Mouse (Mus musculus): Measurements from ENCODE around the gene Fam216b.

Gene Fam216b

DNA sequence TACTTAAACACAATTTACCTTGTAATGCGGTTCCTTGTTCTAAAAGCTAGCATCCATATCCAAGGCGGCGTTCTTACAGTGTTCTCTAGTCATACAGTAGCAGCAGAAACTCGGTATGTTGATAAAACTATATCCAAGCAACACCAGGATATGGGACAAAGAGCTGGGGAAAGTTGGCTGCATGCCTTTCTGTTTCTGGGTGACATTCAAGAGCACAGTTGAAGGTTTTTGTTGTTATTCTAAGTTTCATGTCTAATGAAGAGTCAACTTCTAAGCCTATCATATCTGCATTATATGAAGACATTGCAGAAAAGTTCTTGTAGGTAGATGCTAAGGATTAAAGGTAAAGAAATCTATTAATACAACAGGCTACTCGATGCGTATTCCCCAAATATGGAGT lies at the start of gene Fam216b:
TSS of gene Fam216b (minus strand) at position 101 of the 400 bp plus-strand sequence.
- DNase-seq (ENCODE audit: low read depth, low spot score) = no peak

DNA sequence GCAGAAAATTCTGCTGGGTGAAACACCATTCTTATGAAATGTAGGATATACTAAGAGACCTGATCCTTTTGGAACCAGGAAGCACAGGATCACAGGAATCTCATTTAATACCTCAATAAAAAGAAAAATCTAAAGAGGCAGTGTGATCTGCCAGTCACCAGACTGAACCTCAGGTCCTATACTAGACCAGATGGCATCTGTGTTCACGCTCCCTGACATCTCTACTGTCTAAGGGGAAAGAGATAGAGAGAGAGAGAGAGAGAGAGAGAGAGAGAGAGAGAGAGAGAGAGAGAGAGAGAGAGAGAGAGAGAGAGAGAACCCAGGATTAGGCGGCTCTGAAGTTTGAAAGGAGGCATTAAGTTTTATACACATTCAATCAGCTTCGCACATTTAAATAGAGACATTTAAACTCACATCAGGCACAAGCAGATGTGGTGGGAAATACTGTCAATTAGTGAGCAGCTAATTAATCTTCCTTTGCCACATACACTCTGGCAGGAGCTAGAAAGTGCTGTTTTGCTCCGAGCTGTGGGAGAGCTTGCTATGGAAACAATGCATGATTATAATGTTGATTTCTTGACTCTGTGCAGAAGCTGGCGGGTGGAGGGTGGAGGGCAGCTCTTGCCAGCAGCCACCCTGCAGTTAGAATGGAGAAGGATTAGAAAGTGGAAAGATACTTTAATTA lies 43.7 kb upstream of the Fam216b start:
- no peak for DNase-seq (ENCODE audit: low read depth, low spot score)

DNA sequence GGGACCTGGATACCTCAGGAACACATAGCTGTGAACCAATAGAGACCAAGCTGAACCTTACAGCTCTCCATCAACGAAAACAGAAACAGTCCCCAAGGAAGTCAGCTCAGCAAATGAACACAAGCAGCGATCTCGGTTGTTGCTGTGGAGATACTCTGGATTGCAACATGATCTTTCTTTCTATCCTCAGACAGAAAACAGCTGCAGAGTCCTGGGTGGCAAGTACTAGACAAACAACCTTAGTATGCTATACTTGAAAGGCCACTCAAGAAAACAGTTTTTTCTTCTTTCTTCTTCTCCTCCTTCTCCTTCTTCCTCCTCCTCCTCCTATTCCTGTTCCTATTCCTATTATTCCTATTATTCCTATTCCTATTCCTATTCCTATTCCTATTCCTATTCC lies 37.9 kb upstream of the Fam216b start:
- DNase-seq (ENCODE audit: low read depth, low spot score) = no peak

DNA sequence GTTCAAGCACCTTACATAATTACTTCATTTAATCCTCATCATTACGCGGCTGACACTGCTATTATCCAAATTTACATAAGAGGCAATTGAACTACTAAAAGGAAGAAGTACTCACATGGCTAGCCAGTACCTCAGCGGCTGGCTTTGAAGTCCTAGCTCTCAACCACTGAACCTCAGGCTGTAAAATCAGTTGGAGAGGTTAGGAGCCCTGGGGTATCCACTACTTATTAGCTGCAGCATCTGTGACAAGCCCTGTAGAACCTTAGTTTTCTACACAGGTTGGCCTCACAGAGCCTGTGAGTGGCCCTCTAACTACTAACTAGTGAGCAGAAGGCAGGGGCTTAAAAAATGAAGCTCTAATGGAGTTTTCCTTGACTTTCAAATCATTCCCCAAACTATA lies 31.5 kb upstream of the Fam216b start:
- DNase-seq (ENCODE audit: low read depth, low spot score) = no peak

DNA sequence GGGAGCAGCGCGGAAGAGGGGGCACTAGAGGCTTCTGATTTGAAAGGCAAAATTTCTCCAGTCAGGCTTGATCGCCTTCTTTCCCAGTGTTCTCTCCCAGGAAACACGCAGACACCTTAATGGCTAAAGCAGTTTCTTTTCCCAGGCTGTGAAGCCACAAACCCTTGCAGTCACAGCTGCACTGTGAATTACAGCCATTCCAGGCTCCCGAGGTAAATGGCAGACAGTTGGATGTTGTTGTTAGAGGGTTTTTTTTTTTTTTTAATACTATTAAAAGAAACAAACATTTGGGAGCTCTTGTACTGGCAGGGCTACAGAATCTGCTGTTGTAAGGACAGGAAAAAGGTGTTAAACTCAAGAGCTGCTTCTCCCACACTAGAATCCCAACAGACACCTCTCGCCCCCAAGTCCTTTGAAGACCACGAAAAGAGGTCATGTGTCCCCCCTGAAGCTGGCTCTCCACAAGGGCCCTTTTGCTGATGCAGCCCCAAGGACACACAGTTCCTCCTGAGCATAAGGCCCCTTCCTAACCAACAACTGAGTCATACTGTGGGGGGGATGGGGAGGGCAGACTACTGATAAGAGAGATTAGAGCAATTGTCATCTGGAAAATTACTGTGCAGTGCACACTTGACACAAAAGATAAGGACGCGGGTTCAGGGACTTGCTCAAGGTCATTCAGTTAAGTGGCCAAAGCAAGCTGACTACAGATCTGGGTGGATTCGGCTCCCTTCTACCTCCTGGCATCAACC lies 30.8 kb upstream of the Fam216b start:
- no peak for DNase-seq (ENCODE audit: low read depth, low spot score)

DNA sequence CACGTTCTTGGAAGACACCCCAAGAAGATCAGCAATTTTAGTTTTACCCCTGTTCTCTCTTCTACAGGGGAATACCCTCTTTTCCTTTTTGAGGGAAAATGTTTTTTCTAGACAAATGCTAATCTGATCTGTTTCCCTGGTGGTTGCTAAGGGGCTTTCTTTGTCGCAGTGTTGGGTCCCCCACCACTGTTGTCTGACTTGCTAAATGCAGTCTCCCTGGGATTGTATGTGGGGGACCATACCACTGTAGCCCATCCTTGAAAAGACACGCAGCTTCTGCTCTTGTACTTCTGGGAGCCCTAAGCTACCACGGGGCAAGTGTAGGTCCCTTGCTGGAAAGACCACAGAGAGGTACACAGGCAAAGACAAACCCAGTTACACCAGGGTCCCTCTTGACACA lies 28.9 kb upstream of the Fam216b start:
- no peak for DNase-seq (ENCODE audit: low read depth, low spot score)

DNA sequence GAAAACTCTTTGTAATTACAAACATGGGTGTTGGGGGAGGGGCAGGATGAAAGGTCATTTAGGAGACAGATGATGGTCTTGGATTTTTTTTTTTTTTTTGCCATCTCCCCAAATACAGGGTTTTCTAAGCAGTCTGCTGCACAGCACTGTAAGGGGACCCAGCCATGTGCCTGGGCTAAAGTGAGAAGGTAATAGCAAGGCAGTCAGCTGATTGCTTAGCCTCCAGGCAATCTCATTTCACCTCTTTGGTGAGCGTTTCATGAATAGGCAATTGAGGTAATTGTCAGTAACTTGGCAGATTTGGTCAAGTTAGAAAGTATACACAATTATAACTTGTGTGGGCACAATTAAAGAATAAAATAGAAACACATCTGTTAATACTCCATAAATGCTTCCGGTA lies 28.5 kb upstream of the Fam216b start:
- no peak for DNase-seq (ENCODE audit: low read depth, low spot score)

DNA sequence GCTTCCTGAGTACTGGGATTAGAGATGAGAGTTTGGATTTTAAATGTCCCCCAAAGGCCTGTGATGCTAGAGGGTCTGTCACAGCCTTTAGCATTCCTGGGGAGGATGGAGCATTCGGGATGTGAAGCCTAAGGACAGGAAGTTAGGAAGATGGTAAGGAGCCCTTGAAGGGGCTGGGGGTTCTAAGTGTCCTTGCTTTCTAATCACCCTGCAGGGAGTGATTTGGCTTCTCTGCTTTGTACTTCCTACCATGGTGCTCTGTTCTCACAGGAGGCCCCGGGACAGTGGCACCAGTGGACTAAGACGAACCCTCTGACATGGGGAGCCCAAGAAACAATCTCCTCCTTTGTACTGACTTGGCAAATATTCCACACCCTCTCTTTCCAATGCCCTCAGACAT lies 23.7 kb upstream of the Fam216b start:
- no peak for DNase-seq (ENCODE audit: low read depth, low spot score)

DNA sequence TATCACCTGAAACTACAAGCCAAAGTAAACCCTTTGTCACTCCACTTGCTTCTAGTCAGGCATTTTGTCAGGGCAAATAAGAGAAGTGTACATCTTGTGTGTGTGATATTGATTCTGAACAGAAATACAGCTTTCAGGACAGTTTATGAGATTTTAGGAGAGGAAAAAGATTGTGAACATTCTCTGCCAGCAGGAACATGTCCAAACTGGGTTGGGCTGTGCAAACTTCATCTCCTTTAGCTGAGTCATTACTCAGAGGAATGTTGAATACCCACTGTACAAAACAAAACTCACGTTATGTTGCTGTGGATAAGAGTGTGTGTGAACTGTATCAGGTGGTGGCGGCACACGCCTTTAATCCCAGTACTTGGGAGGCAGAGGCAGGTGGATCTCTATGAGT lies 22.1 kb upstream of the Fam216b start:
- DNase-seq (ENCODE audit: low read depth, low spot score) = no peak

DNA sequence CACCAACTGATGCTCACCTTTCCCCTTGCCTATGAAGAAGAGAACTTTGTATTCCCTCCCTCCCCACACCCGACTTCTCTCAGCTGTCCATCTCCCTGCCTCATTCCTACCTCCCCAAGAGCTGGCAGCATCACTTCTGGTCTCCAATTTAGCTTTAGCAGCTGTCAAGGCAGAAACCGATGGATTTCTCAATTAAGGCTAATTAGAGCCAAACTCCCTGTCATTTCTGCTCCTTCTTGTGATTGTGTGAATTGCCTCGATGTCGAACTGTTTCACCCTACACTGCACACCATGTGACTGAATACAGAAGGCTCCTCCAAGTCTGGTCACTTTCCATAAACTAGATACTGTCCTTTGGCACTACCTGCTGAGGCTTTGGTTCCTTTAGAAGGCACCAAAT lies 20.6 kb upstream of the Fam216b start:
- DNase-seq (ENCODE audit: low read depth, low spot score) = no peak

DNA sequence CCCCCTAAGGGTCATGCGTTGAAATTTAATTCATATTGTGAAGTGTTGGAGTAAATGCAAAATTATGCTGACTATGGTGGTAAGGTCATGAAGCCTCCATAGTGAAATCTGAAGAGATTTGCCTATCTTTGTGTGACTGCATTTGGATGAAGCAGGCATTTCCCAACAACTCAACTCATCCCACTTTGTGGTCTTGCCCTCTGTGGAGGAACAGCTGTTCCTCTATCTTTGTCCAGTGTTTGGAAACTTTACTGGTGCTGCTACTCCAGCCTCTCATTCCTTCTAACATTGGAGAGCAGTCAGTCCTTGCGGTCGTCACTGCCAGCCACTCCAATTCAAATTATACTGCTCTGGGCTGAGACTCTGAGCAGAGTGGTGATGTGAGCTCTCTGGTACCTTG lies 19.6 kb upstream of the Fam216b start:
- no peak for DNase-seq (ENCODE audit: low read depth, low spot score)

DNA sequence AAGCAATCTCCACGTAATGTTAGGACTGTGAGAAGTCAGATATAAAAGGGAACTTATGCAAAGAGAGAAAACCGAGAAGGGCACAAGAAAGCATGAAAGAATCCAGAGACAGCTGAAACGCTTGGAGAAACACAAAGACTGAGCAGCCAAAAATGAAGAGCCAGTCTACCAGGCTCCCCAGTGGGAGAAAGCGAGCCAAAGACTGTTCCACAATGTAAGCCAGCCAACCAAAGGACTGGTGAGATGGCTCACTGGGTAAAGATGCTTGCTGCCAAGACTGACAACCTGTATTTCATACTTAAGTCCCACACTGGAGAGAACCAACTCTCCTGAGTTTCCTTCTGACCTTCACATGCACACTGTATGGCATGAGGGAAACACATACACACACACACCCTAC lies 784 bp upstream of the Fam216b start:
- DNase-seq (ENCODE audit: low read depth, low spot score) = no peak

DNA sequence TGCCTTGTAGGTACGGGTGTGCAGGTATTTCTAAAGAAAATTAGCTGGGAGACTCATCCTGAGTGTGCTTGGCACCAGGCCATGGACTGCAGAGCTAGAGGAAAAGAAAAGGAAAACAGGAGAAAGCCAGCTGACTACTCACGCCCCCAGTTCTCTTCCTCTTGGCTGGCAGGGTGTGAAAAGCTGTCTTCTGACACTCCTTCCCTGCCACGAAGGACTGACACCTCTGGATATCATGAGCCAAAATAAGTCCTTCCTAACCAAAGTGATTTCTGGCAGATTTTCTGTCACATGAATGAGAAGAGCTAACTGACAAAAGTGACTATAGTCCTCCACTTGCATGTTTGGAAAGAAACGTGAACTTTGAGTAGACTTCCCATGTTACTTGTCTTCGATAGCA lies 5.3 kb downstream of the Fam216b start:
- no peak for DNase-seq (ENCODE audit: low read depth, low spot score)

DNA sequence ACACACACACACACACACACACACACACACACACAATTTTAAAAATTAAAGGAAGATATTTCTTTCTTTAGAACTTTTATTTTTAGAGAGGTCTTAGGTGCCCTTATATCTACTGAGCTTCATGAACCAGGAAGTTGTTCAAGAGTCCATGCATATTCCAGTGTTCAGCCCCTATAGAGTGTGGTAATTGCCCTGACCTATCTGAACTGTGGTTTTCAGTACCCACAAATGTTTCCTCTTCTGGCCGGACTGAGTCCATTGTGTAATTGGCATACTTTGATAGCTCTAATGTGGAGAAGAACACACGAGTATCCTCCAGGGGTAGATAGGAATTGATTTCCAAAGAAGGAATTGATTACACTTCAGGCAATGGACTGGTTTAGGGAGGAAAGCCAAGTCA lies 11.3 kb downstream of the Fam216b start:
- no peak for DNase-seq (ENCODE audit: low read depth, low spot score)

DNA sequence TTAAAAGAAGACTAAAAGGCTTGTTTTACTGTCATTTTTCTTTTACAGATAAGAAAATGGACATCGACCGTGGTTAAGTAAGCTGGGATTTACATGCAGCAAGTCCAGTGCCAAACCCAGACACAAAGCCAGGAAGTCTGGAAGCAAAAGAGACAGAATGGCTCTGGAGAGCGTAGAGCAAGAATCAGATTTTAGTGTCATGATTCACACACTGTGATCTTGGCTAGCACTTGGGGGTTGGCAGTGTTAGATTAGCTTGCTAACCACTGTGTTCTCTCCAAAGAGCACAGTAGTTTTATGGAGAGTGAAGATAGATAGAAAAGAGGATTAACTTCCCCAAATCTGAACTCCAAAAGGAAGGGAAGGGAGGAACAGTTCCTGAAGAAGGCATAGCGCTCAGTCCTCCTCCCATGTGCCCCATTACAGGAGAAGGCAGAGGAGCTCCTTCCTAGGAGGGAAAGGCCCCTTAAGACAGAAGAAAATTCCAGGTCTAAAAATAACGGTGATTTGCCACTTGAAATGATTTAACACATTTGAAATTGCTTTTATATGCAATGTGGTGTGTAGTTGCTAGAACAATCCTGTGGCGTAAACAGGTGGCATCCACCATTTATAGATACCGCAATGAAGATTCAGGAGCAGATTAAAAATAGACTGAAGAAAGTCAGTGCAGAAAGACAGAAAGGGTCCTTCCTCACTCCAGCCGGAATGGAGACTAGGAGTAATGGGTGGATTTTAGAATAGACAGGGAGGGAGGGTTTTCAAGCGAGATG lies 22.7 kb downstream of the Fam216b start:
- DNase-seq (ENCODE audit: low read depth, low spot score) = no peak

DNA sequence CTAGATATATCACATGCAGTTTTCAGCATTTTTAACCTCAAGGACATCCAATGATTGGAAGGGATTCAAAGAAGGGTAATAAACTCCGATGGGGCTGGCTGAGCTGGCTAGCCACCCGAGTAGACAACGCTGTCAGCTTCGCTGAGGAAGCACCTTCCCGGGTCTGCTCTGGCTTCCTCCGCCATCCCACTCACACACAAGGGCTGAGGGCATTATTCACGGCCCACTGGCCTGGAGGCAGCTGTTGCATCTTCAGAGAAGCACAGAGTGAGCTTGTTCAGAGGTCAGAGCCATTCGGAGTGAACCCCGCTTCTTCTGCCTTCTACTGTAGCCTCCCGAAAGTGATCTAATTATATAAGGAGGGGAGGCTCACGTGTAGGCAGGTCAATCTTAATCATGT lies 26.3 kb downstream of the Fam216b start:
- DNase-seq (ENCODE audit: low read depth, low spot score) = no peak

DNA sequence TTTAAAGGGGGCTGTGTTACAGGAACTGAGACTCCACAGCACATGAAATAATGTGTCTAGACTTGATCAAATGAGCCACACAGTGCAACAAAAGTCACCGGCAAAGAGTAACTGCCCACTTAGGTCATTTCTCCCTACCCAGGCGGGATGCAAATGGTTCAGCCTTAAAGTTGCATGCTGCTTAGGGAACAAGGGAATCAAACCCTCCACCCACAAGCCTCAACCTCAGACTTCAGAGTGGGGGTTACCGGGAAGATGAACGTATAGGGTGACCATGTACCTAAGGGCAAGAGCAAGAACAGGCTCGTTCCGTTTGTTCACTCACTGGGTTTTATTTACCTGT lies 28.2 kb downstream of the Fam216b start:
- DNase-seq (ENCODE audit: low read depth, low spot score) = no peak

DNA sequence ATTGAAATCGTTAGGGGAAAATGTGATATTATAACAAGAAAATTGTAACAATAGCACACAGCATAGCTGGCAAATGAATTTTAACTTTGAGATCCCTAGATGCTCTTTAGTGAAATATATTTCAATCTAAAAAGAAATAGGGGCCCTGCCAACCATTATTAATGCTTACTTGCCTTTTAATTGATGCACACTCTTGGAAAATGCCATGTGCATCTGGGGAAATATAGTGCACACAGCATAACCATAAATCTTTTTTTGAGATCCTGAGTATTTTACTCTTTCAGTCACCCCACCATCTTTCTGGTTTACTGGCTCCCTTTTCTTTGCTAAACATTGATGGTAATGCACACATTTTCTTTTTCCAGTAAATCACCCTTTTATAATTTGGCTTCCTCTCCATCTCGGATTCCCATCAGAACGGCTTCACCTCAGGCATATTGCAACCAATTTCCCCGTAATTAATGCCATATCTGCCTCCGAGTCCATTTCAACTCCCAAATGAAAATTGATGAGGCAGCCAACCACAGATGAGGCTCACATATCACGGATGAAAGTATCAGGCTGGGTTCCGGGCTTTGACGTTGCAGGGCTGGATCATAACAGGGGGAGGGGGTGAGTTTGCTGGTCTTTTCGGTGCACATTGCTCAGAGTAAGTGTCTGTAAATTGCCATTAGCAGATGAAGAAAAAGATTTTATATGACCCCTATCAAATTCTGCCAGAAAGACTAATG lies 28.8 kb downstream of the Fam216b start:
- DNase-seq (ENCODE audit: low read depth, low spot score) = no peak

DNA sequence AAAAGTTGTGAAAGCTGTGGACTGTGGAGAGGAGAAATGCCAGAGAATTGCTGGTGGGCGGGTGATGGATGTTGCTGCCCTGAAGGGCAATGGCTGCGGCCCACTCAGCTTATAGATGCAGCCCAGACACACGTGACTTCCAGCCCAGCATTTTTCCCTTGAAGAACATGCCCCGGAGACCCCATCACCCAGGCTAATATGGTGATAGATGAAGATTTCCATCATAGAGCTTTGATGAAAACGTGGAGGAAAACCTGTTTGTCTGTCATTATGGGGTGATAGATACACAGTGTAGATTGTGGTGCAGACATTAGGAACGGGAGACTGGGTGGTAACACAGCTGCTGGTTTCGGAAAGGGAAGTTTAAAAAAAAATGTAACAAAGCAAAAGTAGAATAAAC lies 31.4 kb downstream of the Fam216b start:
- DNase-seq (ENCODE audit: low read depth, low spot score) = no peak

DNA sequence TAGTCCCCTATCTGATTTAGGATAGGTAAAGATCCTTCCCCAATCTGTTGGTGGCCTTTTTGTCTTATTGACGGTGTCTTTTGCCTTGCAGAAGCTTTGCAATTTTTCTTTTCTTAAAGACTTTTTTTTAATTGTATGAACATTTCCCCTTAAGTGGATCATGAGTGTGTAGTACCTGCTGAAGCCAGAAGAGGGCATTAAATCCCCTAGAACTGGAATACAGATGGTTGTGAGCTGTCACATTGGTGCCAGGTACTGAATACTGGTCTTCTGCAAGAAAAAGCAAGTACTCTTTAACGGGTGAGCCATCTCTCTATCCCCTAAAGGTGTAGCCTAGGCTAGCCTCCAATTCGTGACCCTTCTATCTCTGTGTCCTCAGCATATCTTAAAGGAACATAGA lies 32.4 kb downstream of the Fam216b start:
- DNase-seq (ENCODE audit: low read depth, low spot score) = no peak

DNA sequence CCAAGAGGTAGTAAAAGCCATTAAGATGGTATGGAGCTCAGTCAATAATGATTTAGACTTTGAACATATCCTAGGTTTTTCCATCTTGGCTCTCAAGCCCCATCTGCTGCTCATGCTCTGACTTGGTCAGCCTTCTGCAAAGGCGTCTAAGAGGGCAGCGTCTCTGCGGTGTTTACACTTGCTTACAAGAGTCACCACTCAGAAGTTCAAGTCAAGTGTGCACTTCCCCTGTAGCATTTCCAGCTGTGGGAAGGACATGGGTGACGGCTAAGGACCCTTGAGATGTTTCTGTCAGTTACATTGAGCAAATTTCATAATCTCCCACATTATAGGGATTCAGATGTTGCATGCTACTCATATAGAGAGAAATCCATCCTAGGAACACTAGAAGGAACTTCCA lies 40.1 kb downstream of the Fam216b start:
- DNase-seq (ENCODE audit: low read depth, low spot score) = no peak

DNA sequence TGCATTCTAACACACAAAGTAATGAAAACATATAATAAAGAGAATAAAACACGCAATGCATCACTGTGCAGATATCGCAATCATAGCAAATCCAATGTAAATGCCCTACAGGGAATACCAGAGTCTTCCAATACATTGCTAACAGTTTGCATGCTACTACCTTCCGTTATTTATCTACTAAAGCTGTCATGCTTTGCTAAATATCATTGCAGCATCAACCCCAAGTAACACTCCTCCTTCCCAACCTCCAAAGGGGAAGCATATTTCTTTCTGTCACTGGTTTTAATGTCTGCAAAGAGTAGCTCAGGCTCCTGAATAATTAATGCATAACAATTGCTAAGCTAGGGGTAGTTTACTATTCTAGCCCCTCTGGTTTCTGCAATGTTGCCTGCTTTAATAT lies 40.5 kb downstream of the Fam216b start:
- no peak for DNase-seq (ENCODE audit: low read depth, low spot score)

Data from retina, adult 2 months (tissue).